ENCODE assay signal across 8 mouse cellular contexts in the genomic region with DNA sequence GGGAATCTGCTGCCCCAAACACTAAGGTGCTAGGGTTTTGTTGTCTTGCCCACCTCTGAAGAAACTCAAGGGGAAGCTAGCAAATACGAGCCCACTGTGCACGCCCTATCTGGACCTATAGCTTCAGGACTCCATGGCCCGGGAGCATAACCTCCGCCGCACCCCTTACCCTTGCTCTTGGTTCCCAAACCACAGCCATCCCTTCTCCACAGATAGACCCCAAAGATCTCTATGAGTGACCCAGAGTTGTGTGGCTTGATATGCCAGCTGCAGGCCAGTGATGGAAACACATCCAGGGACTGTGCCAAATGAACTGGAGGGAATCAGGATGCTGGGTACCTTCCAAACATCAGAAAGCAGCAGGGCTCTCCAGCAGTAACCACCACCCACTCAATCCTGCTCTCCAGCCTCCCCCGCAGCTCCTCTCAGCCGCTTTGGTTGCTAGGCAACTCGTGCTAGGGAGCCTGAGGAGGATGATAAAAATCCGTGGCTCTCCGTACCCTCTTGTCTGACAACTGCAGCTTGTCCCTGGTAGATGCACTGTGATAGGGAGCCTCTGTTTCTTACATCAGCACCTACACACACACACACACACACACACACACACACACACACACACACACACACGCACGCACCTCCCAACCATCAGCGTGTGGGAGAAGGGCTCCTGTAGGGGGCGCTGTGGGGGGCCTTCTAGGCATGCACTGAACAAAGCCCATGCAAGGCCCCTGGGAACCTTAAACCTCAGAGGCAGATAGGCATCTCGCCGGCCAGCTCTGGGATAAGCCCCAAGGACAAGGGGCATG. TPM values are rescaled to one million over a fixed set of nuclear protein-coding genes. Genes with fewer than 3 reads are reported as not detected.
DNase-seq lines count a peak whose midpoint lies in the region; ATAC-seq and TF ChIP-seq lines count a peak whose summit lies in the region.

No protein-coding gene starts in this region.

- H3K27ac ChIP-seq in limb, embryonic 11.5 days (replicated peaks; ENCODE audit: low read depth, low read length), result no peak overlapping the region
- no peak overlapping the region for H3K27ac ChIP-seq in limb, embryonic 10.5 days
- peak overlapping the region; percentile 66 for H3K27ac ChIP-seq in forebrain, postnatal 0 days (ENCODE audit: low read depth, low read length)
- H3K27ac ChIP-seq in midbrain, embryonic 16.5 days (ENCODE audit: low read length), result peak overlapping the region; percentile 54

- H3K4me3 ChIP-seq in limb, embryonic 11.5 days (ENCODE audit: low read depth, low read length), result no peak overlapping the region
- no peak overlapping the region for H3K4me3 ChIP-seq in limb, embryonic 10.5 days
- H3K4me3 ChIP-seq in forebrain, postnatal 0 days (ENCODE audit: low read depth, low read length), result peak overlapping the region; percentile 2; the same call in 1 of the 2 replicates
- H3K4me3 ChIP-seq in midbrain, embryonic 16.5 days (ENCODE audit: low read depth, low read length), result no peak overlapping the region

- no peaks in the 10 kb centered on the region for H3K36me3 ChIP-seq in limb, embryonic 11.5 days (ENCODE audit: control insufficient read depth, insufficient read depth, low read length)
- H3K36me3 ChIP-seq in limb, embryonic 10.5 days, result no peaks in the 10 kb centered on the region
- no peaks in the 10 kb centered on the region for H3K36me3 ChIP-seq in forebrain, postnatal 0 days (ENCODE audit: insufficient read depth)
- no peaks in the 10 kb centered on the region for H3K36me3 ChIP-seq in midbrain, embryonic 16.5 days (ENCODE audit: control insufficient read depth, insufficient read depth, low read length)

- WGBS in limb, embryonic 11.5 days, result 50% methylated on average over 16 of the region's 16 CpGs
- 47% methylated on average over 16 of the region's 16 CpGs for WGBS in limb, embryonic 10.5 days
- WGBS in forebrain, postnatal 0 days, result 34% methylated on average over 16 of the region's 16 CpGs
- WGBS in midbrain, embryonic 16.5 days, result 34% methylated on average over 14 of the region's 16 CpGs

- no peak overlapping the region for H3K9ac ChIP-seq in limb, embryonic 11.5 days (ENCODE audit: low read length)
- H3K9ac ChIP-seq in forebrain, postnatal 0 days, result peak overlapping the region; percentile 41; the same call in 1 of the 2 replicates
- no peak overlapping the region for H3K9ac ChIP-seq in midbrain, embryonic 16.5 days (ENCODE audit: low read depth, low read length)

- no peak overlapping the region for H3K4me2 ChIP-seq in limb, embryonic 11.5 days (ENCODE audit: low read depth, severe bottlenecking)
- H3K4me2 ChIP-seq in forebrain, postnatal 0 days (ENCODE audit: low read depth), result peak overlapping the region; percentile 38
- H3K4me2 ChIP-seq in midbrain, embryonic 16.5 days (ENCODE audit: low read length), result peak overlapping the region; percentile 18

- H3K9me3 ChIP-seq in limb, embryonic 11.5 days (ENCODE audit: control insufficient read depth, low read length), result no peaks in the 10 kb centered on the region
- no peaks in the 10 kb centered on the region for H3K9me3 ChIP-seq in limb, embryonic 10.5 days (replicated peaks)
- no peaks in the 10 kb centered on the region for H3K9me3 ChIP-seq in forebrain, postnatal 0 days (ENCODE audit: low read length)
- no peaks in the 10 kb centered on the region for H3K9me3 ChIP-seq in midbrain, embryonic 16.5 days (replicated peaks; ENCODE audit: control insufficient read depth, low read length, poor library complexity, severe bottlenecking)

- DNase-seq in limb, embryonic 11.5 days (ENCODE audit: low spot score), result peak; percentile 47
- DNase-seq in limb, embryonic 10.5 days (ENCODE audit: low spot score), result no peak
- DNase-seq in adrenal gland, postnatal 25 days, result peak; percentile 58
- DNase-seq in forebrain, postnatal 0 days, result peak; percentile 90
- DNase-seq in left cerebral cortex, adult 18-20 months (ENCODE audit: low spot score in 2 of 2), result peak; percentile 80 to 91
- DNase-seq in testis, postnatal 10 days (ENCODE audit: low spot score), result peak; percentile 84
- no peak for DNase-seq in urinary bladder, postnatal 36 days (ENCODE audit: low spot score in 2 of 2)

- no peak for ATAC-seq in limb, embryonic 11.5 days (ENCODE audit: insufficient number of reproducible peaks, low FRiP score, low TSS enrichment, low read depth)
- peak; percentile 95 for ATAC-seq in forebrain, postnatal 0 days
- peak; percentile 89 for ATAC-seq in midbrain, embryonic 16.5 days

- peak; percentile 80 for TF ChIP-seq CTCF in forebrain, postnatal 0 days (IDR thresholded peaks at IDR 0.05; ENCODE audit: low read depth)

- H3K4me1 ChIP-seq in limb, embryonic 11.5 days (ENCODE audit: control insufficient read depth, insufficient read depth, low read length), result no peaks in the 10 kb centered on the region
- H3K4me1 ChIP-seq in limb, embryonic 10.5 days, result peaks cover 14% of the 10 kb centered on the region
- peaks cover 20% of the 10 kb centered on the region for H3K4me1 ChIP-seq in forebrain, postnatal 0 days (ENCODE audit: insufficient read depth)
- H3K4me1 ChIP-seq in midbrain, embryonic 16.5 days (ENCODE audit: control insufficient read depth, insufficient read depth, low read length), result peaks cover 18% of the 10 kb centered on the region

- H3K27me3 ChIP-seq in limb, embryonic 11.5 days (ENCODE audit: control insufficient read depth, insufficient read depth, low read length), result no peaks in the 10 kb centered on the region
- H3K27me3 ChIP-seq in limb, embryonic 10.5 days (ENCODE audit: low read depth, poor library complexity, severe bottlenecking), result no peaks in the 10 kb centered on the region
- H3K27me3 ChIP-seq in forebrain, postnatal 0 days (ENCODE audit: insufficient read depth, low read length), result no peaks in the 10 kb centered on the region
- no peaks in the 10 kb centered on the region for H3K27me3 ChIP-seq in midbrain, embryonic 16.5 days (ENCODE audit: control insufficient read depth, insufficient read depth, low read depth, low read length)

RNA-seq across cellular contexts. Expression of a gene that starts 28.6 kb away (rescaled TPM):
- 36.6 and 42.2 TPM in 2 replicates for polyA plus RNA-seq in limb, embryonic 11.5 days (2014; fragmentation: Nextera tagmentation; extraction: Ambion mirVana)
- polyA plus RNA-seq in limb, embryonic 10.5 days (2016; fragmentation: Nextera tagmentation; extraction: Ambion mirVana), result 27.3 and 30.3 TPM in 2 replicates
- total RNA-seq in adrenal gland, postnatal 25 days (2021), result 37.8 and 41.2 TPM in 2 replicates
- total RNA-seq in forebrain, postnatal 0 days (2014; rRNA removed), result 150 and 191 TPM in 2 replicates
- 24.3 and 29.4 TPM in 2 replicates for polyA plus RNA-seq in forebrain, postnatal 0 days (2015; fragmentation: Nextera tagmentation; extraction: Ambion mirVana)
- total RNA-seq in left cerebral cortex, adult 18-20 months (2021), result 100 to 1,000 TPM; 109 to 114 TPM
- polyA plus RNA-seq in midbrain, embryonic 16.5 days (2015; fragmentation: Nextera tagmentation; extraction: Ambion mirVana), result 64.5 and 69.3 TPM in 2 replicates

RNA-seq across cellular contexts. Expression of a gene that starts 55.4 kb away (rescaled TPM):
- polyA plus RNA-seq in limb, embryonic 11.5 days (2014; fragmentation: Nextera tagmentation; extraction: Ambion mirVana), result 17.3 and 18.6 TPM in 2 replicates
- polyA plus RNA-seq in limb, embryonic 10.5 days (2016; fragmentation: Nextera tagmentation; extraction: Ambion mirVana), result 16.4 and 18.5 TPM in 2 replicates
- 19.3 and 22.9 TPM in 2 replicates for total RNA-seq in adrenal gland, postnatal 25 days (2021)
- 9.2 and 9.7 TPM in 2 replicates for total RNA-seq in forebrain, postnatal 0 days (2014; rRNA removed)
- polyA plus RNA-seq in forebrain, postnatal 0 days (2015; fragmentation: Nextera tagmentation; extraction: Ambion mirVana), result 5.6 and 6.8 TPM in 2 replicates
- total RNA-seq in left cerebral cortex, adult 18-20 months (2021), result 10 to 100 TPM; 10.8 to 14.6 TPM
- 4.1 and 5.1 TPM in 2 replicates for polyA plus RNA-seq in midbrain, embryonic 16.5 days (2015; fragmentation: Nextera tagmentation; extraction: Ambion mirVana)

Comparison
In these comparisons a context has a peak if more than half of its experiments do, and no peak if none do; other contexts are left out.
1. DNase-seq: peak in limb, embryonic 11.5 days (single experiment), adrenal gland, postnatal 25 days (single experiment), forebrain, postnatal 0 days (single experiment), left cerebral cortex, adult 18-20 months (2 of 2) and testis, postnatal 10 days (single experiment); none in limb, embryonic 10.5 days (single experiment) and urinary bladder, postnatal 36 days (0 of 2).
2. H3K27ac ChIP-seq: peak in forebrain, postnatal 0 days (single experiment) and midbrain, embryonic 16.5 days (single experiment); none in limb, embryonic 11.5 days (single experiment) and limb, embryonic 10.5 days (single experiment).